27 mouse cellular contexts compared by ENCODE assay signal in the genomic region with DNA sequence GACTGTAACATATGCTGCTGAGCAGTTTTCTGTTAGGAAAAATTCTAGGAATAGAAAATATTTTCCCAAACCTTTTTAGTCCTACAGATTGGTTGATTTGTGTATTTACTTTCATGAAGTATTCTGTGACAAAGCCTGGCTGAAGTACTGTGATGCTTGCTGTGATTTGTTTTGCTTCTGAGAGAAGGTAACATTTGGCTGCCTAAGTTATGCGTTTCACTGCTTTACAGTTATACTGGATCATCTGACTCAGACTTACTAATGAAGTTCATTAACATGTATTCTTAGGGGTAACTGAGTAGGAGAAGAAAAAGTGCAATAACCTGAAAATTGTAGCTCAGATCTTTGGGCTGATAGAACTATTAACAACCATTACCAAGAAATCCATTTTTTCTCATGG.
"Had no signal": no experiment of that assay in that cellular context is flagged by ENCODE, and none has a peak within 500 bp of the region (broad histone marks: within the 10 kb centered on the region; RNA-seq: fewer than 3 reads in every experiment).

No protein-coding gene starts in this region.

- H3K27ac ChIP-seq: heart, adult 2 months; heart, embryonic 13.5 days; heart, embryonic 15.5 days; hindbrain, embryonic 13.5 days; hindbrain, embryonic 15.5 days; hindbrain, postnatal 0 days; kidney, embryonic 15.5 days; kidney, postnatal 0 days; limb, embryonic 13.5 days; limb, embryonic 15.5 days; liver, embryonic 12.5 days; liver, embryonic 14.5 days had no signal

- H3K4me3 ChIP-seq: heart, adult 2 months; heart, embryonic 13.5 days; heart, embryonic 15.5 days; hindbrain, embryonic 13.5 days; hindbrain, embryonic 15.5 days; kidney, embryonic 15.5 days; limb, embryonic 13.5 days; limb, embryonic 15.5 days; liver, embryonic 12.5 days had no signal

- H3K9me3 ChIP-seq: heart, embryonic 13.5 days; heart, embryonic 15.5 days; hindbrain, embryonic 13.5 days; hindbrain, embryonic 15.5 days; kidney, embryonic 15.5 days; limb, embryonic 13.5 days; limb, embryonic 15.5 days; liver, embryonic 12.5 days had no signal

- H3K9ac ChIP-seq: heart, embryonic 13.5 days; heart, embryonic 15.5 days; hindbrain, embryonic 13.5 days; hindbrain, embryonic 15.5 days; kidney, embryonic 15.5 days; limb, embryonic 13.5 days; limb, embryonic 15.5 days; liver, embryonic 12.5 days; liver, embryonic 14.5 days had no signal

- ATAC-seq: hindbrain, postnatal 0 days; intestine, embryonic 16.5 days; liver, embryonic 12.5 days had no signal

- H3K4me2 ChIP-seq: heart, embryonic 11.5 days; heart, embryonic 13.5 days; heart, embryonic 15.5 days; hindbrain, embryonic 13.5 days; hindbrain, embryonic 15.5 days; kidney, embryonic 15.5 days; limb, embryonic 13.5 days; limb, embryonic 15.5 days; liver, embryonic 12.5 days had no signal

- DNase-seq: gastrocnemius, postnatal 14 days; gastrocnemius, postnatal 36 days; heart, adult 11 months; heart, adult 2 months; heart, postnatal 14 days; heart, postnatal 36 days; kidney, adult 11 months; kidney, adult 2 months; kidney, adult 9 months; kidney, postnatal 14 days; kidney, postnatal 36 days; layer of hippocampus, adult 9-11 months; layer of hippocampus, postnatal 36 days; left cerebral cortex, postnatal 4 days had no signal

- H3K4me1 ChIP-seq: hindbrain, embryonic 13.5 days; hindbrain, embryonic 15.5 days; kidney, embryonic 15.5 days; limb, embryonic 13.5 days; limb, embryonic 15.5 days; liver, embryonic 12.5 days had no signal

- H3K36me3 ChIP-seq: heart, embryonic 13.5 days; heart, embryonic 15.5 days; hindbrain, embryonic 13.5 days; hindbrain, embryonic 15.5 days; kidney, embryonic 15.5 days; limb, embryonic 13.5 days; limb, embryonic 15.5 days; liver, embryonic 12.5 days had no signal

- H3K27me3 ChIP-seq: heart, embryonic 13.5 days; heart, embryonic 15.5 days; hindbrain, embryonic 13.5 days; hindbrain, embryonic 15.5 days; kidney, embryonic 15.5 days; limb, embryonic 13.5 days; limb, embryonic 15.5 days; liver, embryonic 12.5 days had no signal
